Mouse (Mus musculus) CD4-positive, CD25-positive, alpha-beta regulatory T cell, adult 2 months (primary cell): Measurements from ENCODE around the gene Rab6b.

Experiments used
- DNase-seq: peaks from one replicate; pipeline ENCODE4 v3.0.0-alpha.2; 2012; ENCODE audit warnings: low read depth, low spot score

The Rab6b gene

GRCm38 (mm10) chr9:103093681-103094080 is 17.9 kb upstream of the Rab6b start:
- DNase-seq, result no peak

- DNase-seq, result peak; percentile 89
Observed at GRCm38 (mm10) chr9:103108341-103108798, 3.2 kb upstream of the Rab6b start.

GRCm38 (mm10) chr9:103108943-103109670 is 2.5 kb upstream of the Rab6b start:
- peak; percentile 64 for DNase-seq

- DNase-seq, result peak; percentile 30
Observed at GRCm38 (mm10) chr9:103109911-103110310, 1.7 kb upstream of the Rab6b start.

GRCm38 (mm10) chr9:103110727-103111501 is 673 bp upstream of the Rab6b start:
- DNase-seq, result peak; percentile 58

GRCm38 (mm10) chr9:103112471-103113271 is 1.1 kb downstream of the Rab6b start:
- peak; percentile 68 for DNase-seq

GRCm38 (mm10) chr9:103113351-103113750 is 1.8 kb downstream of the Rab6b start:
- DNase-seq, result peak; percentile 74

GRCm38 (mm10) chr9:103114326-103114725 is 2.7 kb downstream of the Rab6b start:
- DNase-seq, result no peak

- DNase-seq, result no peak
Observed at GRCm38 (mm10) chr9:103114901-103115300, 3.3 kb downstream of the Rab6b start.

GRCm38 (mm10) chr9:103116941-103117340 is 5.4 kb downstream of the Rab6b start:
- no peak for DNase-seq

- no peak for DNase-seq
Observed at GRCm38 (mm10) chr9:103117495-103117894, 5.9 kb downstream of the Rab6b start.

- DNase-seq, result no peak
Observed at GRCm38 (mm10) chr9:103117951-103118350, 6.4 kb downstream of the Rab6b start.

GRCm38 (mm10) chr9:103118651-103119275 is 7.2 kb downstream of the Rab6b start:
- DNase-seq, result no peak

GRCm38 (mm10) chr9:103119781-103120180 is 8.2 kb downstream of the Rab6b start:
- no peak for DNase-seq

GRCm38 (mm10) chr9:103120231-103120630 is 8.6 kb downstream of the Rab6b start:
- no peak for DNase-seq

- no peak for DNase-seq
Observed at GRCm38 (mm10) chr9:103121546-103121945, 10.0 kb downstream of the Rab6b start.

GRCm38 (mm10) chr9:103124746-103125145 is 13.2 kb downstream of the Rab6b start:
- no peak for DNase-seq

- DNase-seq, result peak; percentile 21
Observed at GRCm38 (mm10) chr9:103133493-103134124, 22.0 kb downstream of the Rab6b start.

GRCm38 (mm10) chr9:103134450-103135030 is 23.0 kb downstream of the Rab6b start:
- DNase-seq, result peak; percentile 82

GRCm38 (mm10) chr9:103139481-103139880 is 27.9 kb downstream of the Rab6b start:
- DNase-seq, result no peak

GRCm38 (mm10) chr9:103140384-103140783 is 28.8 kb downstream of the Rab6b start:
- DNase-seq, result no peak
